Comparison of ENCODE assay signal across 14 mouse cellular contexts in the genomic region with DNA sequence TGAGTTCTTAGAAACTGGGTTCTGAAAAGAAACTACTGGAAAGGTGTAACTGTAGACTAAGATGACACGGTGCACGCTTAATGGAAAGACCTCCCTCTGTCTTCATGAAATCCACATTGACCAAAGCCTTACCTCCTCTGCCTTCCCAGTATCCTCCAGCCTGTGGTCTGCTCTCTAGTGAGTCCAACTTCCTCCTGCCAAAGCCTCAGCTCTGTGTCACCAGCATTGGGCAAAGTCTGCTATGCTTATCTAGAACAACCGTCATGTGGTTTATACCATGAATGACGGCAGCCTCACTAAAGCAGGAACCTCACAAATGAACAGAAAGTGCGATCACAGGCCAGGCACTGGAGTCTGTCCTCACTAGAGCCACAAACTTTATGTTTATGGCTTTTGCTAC. TPM values are rescaled to one million over a fixed set of nuclear protein-coding genes. Genes with fewer than 3 reads are reported as not detected.
DNase-seq lines count a peak whose midpoint lies in the region; ATAC-seq lines count a peak whose summit lies in the region.
"Had no signal": no experiment of that assay in that cellular context is flagged by ENCODE, and none has a peak within 500 bp of the region (broad histone marks: within the 10 kb centered on the region; RNA-seq: fewer than 3 reads in every experiment).

No protein-coding gene starts in this region.

- H3K27ac ChIP-seq in heart, embryonic 15.5 days = no peak overlapping the region
- H3K27ac ChIP-seq in heart, embryonic 11.5 days (ENCODE audit: low read depth, low read length) = no peak overlapping the region
- H3K27ac ChIP-seq in intestine, embryonic 16.5 days (ENCODE audit: low read length) = peak overlapping the region; percentile 72
- no peak overlapping the region for H3K27ac ChIP-seq in forebrain, embryonic 10.5 days
- H3K27ac ChIP-seq: lung, embryonic 15.5 days had no signal

- DNase-seq in yolk sac, embryonic 10.5 days (ENCODE audit: low spot score) = peak; percentile 51
- DNase-seq in lung, adult 18-20 months = no peak
- no peak for DNase-seq in right cerebral cortex, postnatal 14 days
- DNase-seq in forebrain, embryonic 10.5 days (ENCODE audit: extremely low spot score, low spot score) = no peak
- DNase-seq: cerebellum, postnatal 36 days; kidney, adult 8-10 months had no signal

- H3K36me3 ChIP-seq in heart, embryonic 15.5 days = peaks cover 19% of the 10 kb centered on the region
- H3K36me3 ChIP-seq in heart, embryonic 11.5 days (ENCODE audit: control insufficient read depth, insufficient read depth, low read length) = peaks cover 5% of the 10 kb centered on the region; the same call in 1 of the 2 replicates
- no peaks in the 10 kb centered on the region for H3K36me3 ChIP-seq in intestine, embryonic 16.5 days (ENCODE audit: control insufficient read depth, insufficient read depth, low read length)
- peaks cover 16% of the 10 kb centered on the region for H3K36me3 ChIP-seq in forebrain, embryonic 10.5 days (replicated peaks)

- ATAC-seq in heart, embryonic 15.5 days (replicated peaks; ENCODE audit: insufficient number of reproducible peaks, insufficient read depth, low FRiP score, low read depth) = 0 out of 2 replicates have a peak, but pooled peaks have one; percentile 47
- no peak for ATAC-seq in heart, embryonic 11.5 days (replicated peaks; ENCODE audit: insufficient number of reproducible peaks, low FRiP score, low TSS enrichment)
- ATAC-seq in intestine, embryonic 16.5 days = peak; percentile 94
- ATAC-seq in megakaryocyte-erythroid progenitor cell, adult 5-6 weeks (replicated peaks; ENCODE audit: low FRiP score, low TSS enrichment, poor library complexity, severe bottlenecking) = peak; percentile 94

- H3K4me3 ChIP-seq in heart, embryonic 15.5 days = no peak overlapping the region
- no peak overlapping the region for H3K4me3 ChIP-seq in heart, embryonic 11.5 days (ENCODE audit: low read depth, low read length)
- H3K4me3 ChIP-seq in intestine, embryonic 16.5 days (ENCODE audit: low read length) = no peak overlapping the region
- H3K4me3 ChIP-seq in forebrain, embryonic 10.5 days = no peak overlapping the region
- H3K4me3 ChIP-seq: lung, embryonic 15.5 days had no signal

- H3K4me2 ChIP-seq in heart, embryonic 15.5 days = no peak overlapping the region
- no peak overlapping the region for H3K4me2 ChIP-seq in heart, embryonic 11.5 days
- 0 out of 2 replicates have a peak overlapping the region, but pooled peaks have one; percentile 21 for H3K4me2 ChIP-seq in intestine, embryonic 16.5 days (ENCODE audit: low read depth, low read length)
- H3K4me2 ChIP-seq: lung, embryonic 15.5 days had no signal

- 0 out of 2 replicates have a peak, but pooled peaks cover 5% of the 10 kb centered on the region for H3K4me1 ChIP-seq in heart, embryonic 15.5 days (replicated peaks)
- H3K4me1 ChIP-seq in heart, embryonic 11.5 days (ENCODE audit: control insufficient read depth, insufficient read depth, low read length) = peaks cover 3% of the 10 kb centered on the region; the same call in 1 of the 2 replicates
- H3K4me1 ChIP-seq in intestine, embryonic 16.5 days (ENCODE audit: control insufficient read depth, insufficient read depth, low read length) = peaks cover 2% of the 10 kb centered on the region; the same call in 1 of the 2 replicates
- H3K4me1 ChIP-seq in forebrain, embryonic 10.5 days = peaks cover 25% of the 10 kb centered on the region
- H3K4me1 ChIP-seq: lung, embryonic 15.5 days had no signal

- H3K9ac ChIP-seq in heart, embryonic 15.5 days = no peak overlapping the region
- H3K9ac ChIP-seq in heart, embryonic 11.5 days (ENCODE audit: low read depth, low read length) = no peak overlapping the region
- no peak overlapping the region for H3K9ac ChIP-seq in intestine, embryonic 16.5 days (ENCODE audit: low read depth, low read length)
- H3K9ac ChIP-seq: lung, embryonic 15.5 days had no signal

- peaks cover 6% of the 10 kb centered on the region; the same call in 1 of the 2 replicates for H3K9me3 ChIP-seq in heart, embryonic 15.5 days (replicated peaks)
- no peaks in the 10 kb centered on the region; the same call in 1 of the 2 replicates for H3K9me3 ChIP-seq in heart, embryonic 11.5 days (replicated peaks; ENCODE audit: control insufficient read depth, low read length)
- no peaks in the 10 kb centered on the region for H3K9me3 ChIP-seq in intestine, embryonic 16.5 days (ENCODE audit: control insufficient read depth, low read length)
- H3K9me3 ChIP-seq in forebrain, embryonic 10.5 days = peaks cover 10% of the 10 kb centered on the region
- H3K9me3 ChIP-seq: lung, embryonic 15.5 days had no signal

- WGBS in heart, embryonic 15.5 days = 39% methylated on average over 5 of the region's 5 CpGs
- WGBS in heart, embryonic 11.5 days (ENCODE audit: insufficient replicate concordance) = 52% methylated on average over 5 of the region's 5 CpGs
- whole genome bisulfite sequencing in intestine, embryonic 16.5 days = 64% methylated on average over 5 of the region's 5 CpGs
- 90% methylated on average over 5 of the region's 5 CpGs for WGBS in forebrain, embryonic 10.5 days

- H3K27me3 ChIP-seq in heart, embryonic 15.5 days = no peaks in the 10 kb centered on the region
- no peaks in the 10 kb centered on the region for H3K27me3 ChIP-seq in heart, embryonic 11.5 days (ENCODE audit: control insufficient read depth, insufficient read depth, low read length)
- no peaks in the 10 kb centered on the region for H3K27me3 ChIP-seq in intestine, embryonic 16.5 days (replicated peaks; ENCODE audit: control insufficient read depth, insufficient read depth, low read length)
- H3K27me3 ChIP-seq in forebrain, embryonic 10.5 days (ENCODE audit: poor library complexity, severe bottlenecking) = no peaks in the 10 kb centered on the region
- H3K27me3 ChIP-seq: lung, embryonic 15.5 days had no signal

RNA-seq across cellular contexts. Expression of a gene that starts 2.2 kb away (rescaled TPM):
- 0.05 and 0.06 TPM in 2 replicates for polyA plus RNA-seq in heart, embryonic 15.5 days (2015; fragmentation: Nextera tagmentation; extraction: Ambion mirVana)
- polyA plus RNA-seq in heart, embryonic 11.5 days (2014; fragmentation: Nextera tagmentation; extraction: Ambion mirVana) = not detected in 2 replicates
- polyA plus RNA-seq in intestine, embryonic 16.5 days (2015; fragmentation: Nextera tagmentation; extraction: Ambion mirVana) = 7.2 and 10.3 TPM in 2 replicates
- total RNA-seq in megakaryocyte-erythroid progenitor cell, adult 5-6 weeks (2014; fragmentation: Nextera tagmentation) = 0.68 and 1.7 TPM in 2 replicates
- 10.7 and 21.4 TPM in 2 replicates for total RNA-seq in megakaryocyte-erythroid progenitor cell, adult 5-6 weeks (2017)
- polyA plus RNA-seq in forebrain, embryonic 10.5 days (2016; fragmentation: Nextera tagmentation; extraction: Ambion mirVana) = not detected in 2 replicates
- total RNA-seq: left cerebral cortex, adult 18-20 months; midbrain, postnatal 0 days had no signal
- polyA plus RNA-seq: C2C12; midbrain, postnatal 0 days had no signal

RNA-seq across cellular contexts. Expression of a gene that starts 17.4 kb away (rescaled TPM):
- 35.3 and 38.2 TPM in 2 replicates for polyA plus RNA-seq in heart, embryonic 15.5 days (2015; fragmentation: Nextera tagmentation; extraction: Ambion mirVana)
- polyA plus RNA-seq in heart, embryonic 11.5 days (2014; fragmentation: Nextera tagmentation; extraction: Ambion mirVana) = 24.0 and 27.2 TPM in 2 replicates
- 16.5 and 16.6 TPM in 2 replicates for polyA plus RNA-seq in intestine, embryonic 16.5 days (2015; fragmentation: Nextera tagmentation; extraction: Ambion mirVana)
- total RNA-seq in megakaryocyte-erythroid progenitor cell, adult 5-6 weeks (2014; fragmentation: Nextera tagmentation) = 2.5 and 4.7 TPM in 2 replicates
- 2.7 and 5.7 TPM in 2 replicates for total RNA-seq in megakaryocyte-erythroid progenitor cell, adult 5-6 weeks (2017)
- polyA plus RNA-seq in forebrain, embryonic 10.5 days (2016; fragmentation: Nextera tagmentation; extraction: Ambion mirVana) = 19.7 and 20.4 TPM in 2 replicates

RNA-seq across cellular contexts. Expression of a gene that starts 21.0 kb away (rescaled TPM):
- 0.68 and 0.76 TPM in 2 replicates for polyA plus RNA-seq in heart, embryonic 15.5 days (2015; fragmentation: Nextera tagmentation; extraction: Ambion mirVana)
- polyA plus RNA-seq in heart, embryonic 11.5 days (2014; fragmentation: Nextera tagmentation; extraction: Ambion mirVana) = not detected in 2 replicates
- 0.31 and 0.55 TPM in 2 replicates for polyA plus RNA-seq in intestine, embryonic 16.5 days (2015; fragmentation: Nextera tagmentation; extraction: Ambion mirVana)
- total RNA-seq in megakaryocyte-erythroid progenitor cell, adult 5-6 weeks (2014; fragmentation: Nextera tagmentation) = not detected in 2 replicates
- not detected in 2 replicates for total RNA-seq in megakaryocyte-erythroid progenitor cell, adult 5-6 weeks (2017)
- 0.09 TPM in 1 of 2 replicates, not detected in the other for polyA plus RNA-seq in forebrain, embryonic 10.5 days (2016; fragmentation: Nextera tagmentation; extraction: Ambion mirVana)
- polyA plus RNA-seq: C2C12 had no signal
